Mouse (Mus musculus): ENCODE data around the gene Olfr695.
"Not testable (repeated sequence)": the region's sequence is repeated elsewhere in the genome, so short reads cannot be mapped to it uniquely, and the experiment has no call there.

The Olfr695 gene

GRCm38 (mm10) chr7:106716296-106716695 is at the start of gene Olfr695:
TSS of gene Olfr695 (minus strand) at chr7:106716396.
- in situ Hi-C loops (cut with MboI; ENCODE audit: low sequenced_read_pairs), result no loop called here

DNA sequence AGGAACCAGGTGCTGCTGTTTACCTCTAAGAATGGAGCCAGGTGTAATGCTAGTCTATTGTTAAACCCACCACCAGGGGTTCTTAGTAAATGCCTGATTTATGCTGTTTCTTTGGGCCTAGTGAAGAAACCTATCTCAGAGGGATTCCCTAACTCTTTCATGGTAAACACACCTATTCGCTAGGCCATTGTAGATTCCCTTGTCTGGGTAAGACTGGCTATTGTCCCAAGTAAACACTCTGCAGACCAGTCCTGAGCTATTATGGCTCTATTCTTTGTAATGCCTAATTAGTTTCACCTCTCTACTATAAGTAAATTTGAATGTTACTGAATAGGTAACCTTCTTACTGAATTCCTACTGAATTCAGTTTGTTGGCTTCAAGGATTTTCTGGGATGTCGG is 44.8 kb upstream of the Olfr695 start:
- in situ Hi-C loops (cut with MboI; ENCODE audit: low sequenced_read_pairs), result not testable (repeated sequence)

DNA sequence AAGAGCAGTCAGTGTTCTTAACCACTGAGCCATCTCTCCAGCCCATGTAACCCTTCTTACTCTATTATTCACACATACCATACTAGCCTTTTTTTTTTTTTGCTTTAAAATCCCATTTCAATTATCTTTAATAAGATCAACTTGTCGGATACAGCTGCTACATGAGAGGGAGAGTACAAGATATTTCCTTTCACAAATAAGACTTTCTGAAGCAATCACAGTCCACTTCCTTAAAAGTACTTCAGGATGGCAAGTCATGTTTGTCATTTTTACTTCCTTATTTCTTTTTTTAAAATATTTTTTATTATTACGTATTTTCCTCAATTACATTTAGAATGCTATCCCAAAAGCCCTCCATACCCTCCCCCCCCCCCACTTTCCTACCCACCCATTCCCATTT is 42.6 kb upstream of the Olfr695 start:
- in situ Hi-C loops (cut with MboI; ENCODE audit: low sequenced_read_pairs), result no loop called here

DNA sequence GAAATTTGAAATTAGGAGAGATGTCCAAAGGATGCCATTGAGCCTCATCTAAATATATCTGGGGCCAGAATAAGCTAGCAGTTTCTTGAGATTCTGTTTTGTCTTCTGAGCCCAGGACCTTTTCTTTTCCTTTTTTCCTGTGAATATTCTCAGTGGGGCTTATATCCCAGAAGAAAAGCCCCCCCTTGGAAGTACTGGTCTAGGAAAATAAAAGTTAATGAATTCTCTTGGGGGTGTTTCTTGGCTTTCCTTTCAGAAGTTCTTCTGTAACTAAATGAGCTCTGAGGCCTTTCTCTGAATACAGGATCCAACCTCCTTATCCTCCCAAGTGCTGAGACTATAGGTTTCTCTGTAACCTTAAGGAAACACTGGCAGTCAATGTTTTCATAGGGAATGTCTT is 39.1 kb upstream of the Olfr695 start, which contains the start of gene Olfr698:
TSS of gene Olfr698 (minus strand) at position 101 of the 400 bp plus-strand sequence.
- in situ Hi-C loops (cut with MboI; ENCODE audit: low sequenced_read_pairs), result no loop called here

DNA sequence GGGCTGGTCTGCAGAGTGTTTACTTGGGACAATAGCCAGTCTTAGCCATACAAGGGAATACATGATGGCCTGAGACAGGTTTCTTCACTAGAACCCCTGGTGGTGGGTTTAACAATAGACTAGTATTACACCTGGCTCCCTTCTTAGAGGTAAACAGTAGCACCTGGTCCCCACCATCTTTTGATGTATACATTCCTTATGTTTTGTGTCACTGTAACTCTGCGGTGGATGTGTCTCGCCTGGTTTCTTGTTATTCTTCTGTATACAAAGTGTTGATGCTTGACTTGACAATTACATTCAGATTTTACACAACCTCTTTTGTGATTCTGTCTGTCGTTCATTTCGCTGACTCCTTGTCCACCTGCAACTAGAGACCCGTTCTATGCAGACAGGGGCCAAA is 29.6 kb upstream of the Olfr695 start:
- in situ Hi-C loops (cut with MboI; ENCODE audit: low sequenced_read_pairs), result no loop called here

- in situ Hi-C loops (cut with MboI; ENCODE audit: low sequenced_read_pairs), result no loop called here
These were observed 26.1 kb upstream of the Olfr695 start, which contains the start of gene Olfr697 for GRCm38 (mm10) chr7:106742343-106742742. TSS of gene Olfr697 (minus strand) at chr7:106742443.

- in situ Hi-C loops (cut with MboI; ENCODE audit: low sequenced_read_pairs), result no loop called here
These were observed 20.8 kb upstream of the Olfr695 start for GRCm38 (mm10) chr7:106737028-106737427.

DNA sequence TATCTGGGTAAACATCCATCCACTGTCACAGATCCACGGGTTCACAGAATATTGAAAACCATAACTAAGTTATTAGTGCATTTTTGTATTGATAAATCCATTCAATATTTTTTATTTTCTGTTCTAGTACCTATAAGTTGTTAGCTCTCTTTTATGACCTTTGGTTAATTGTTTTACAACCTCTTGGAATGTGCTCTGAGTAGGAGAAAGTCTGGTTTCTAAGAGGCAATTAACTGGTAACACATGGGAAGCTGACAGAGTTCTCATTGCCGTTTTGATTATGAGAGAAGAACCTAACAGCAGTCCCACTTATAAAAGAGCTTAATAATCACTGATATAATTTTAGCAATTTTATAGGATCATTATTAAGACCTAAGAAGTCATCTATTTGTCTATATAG is 17.5 kb upstream of the Olfr695 start:
- in situ Hi-C loops (cut with MboI; ENCODE audit: low sequenced_read_pairs), result no loop called here

- in situ Hi-C loops (cut with MboI; ENCODE audit: low sequenced_read_pairs), result not testable (repeated sequence)
These were observed 9.5 kb upstream of the Olfr695 start for GRCm38 (mm10) chr7:106725654-106726053.

DNA sequence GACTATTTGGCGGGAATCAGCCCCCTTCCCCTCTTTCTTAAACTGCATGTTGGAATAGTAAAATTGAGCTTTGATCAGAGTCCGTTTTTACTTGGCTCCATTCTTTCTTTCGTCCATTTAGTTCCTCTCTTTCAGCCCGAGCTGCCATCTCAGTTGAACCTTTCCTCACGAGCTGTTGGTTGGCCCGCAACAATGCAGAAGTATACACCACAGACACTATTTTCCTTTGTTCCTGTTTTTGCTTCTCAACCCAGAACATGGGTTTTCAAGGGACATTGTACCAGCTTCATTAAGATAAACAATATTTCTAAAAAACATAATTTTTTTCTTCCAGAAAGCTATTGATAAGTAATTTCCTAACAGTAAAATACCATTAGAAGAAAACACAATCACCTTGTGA is 4.7 kb downstream of the Olfr695 start:
- in situ Hi-C loops (cut with MboI; ENCODE audit: low sequenced_read_pairs), result no loop called here

DNA sequence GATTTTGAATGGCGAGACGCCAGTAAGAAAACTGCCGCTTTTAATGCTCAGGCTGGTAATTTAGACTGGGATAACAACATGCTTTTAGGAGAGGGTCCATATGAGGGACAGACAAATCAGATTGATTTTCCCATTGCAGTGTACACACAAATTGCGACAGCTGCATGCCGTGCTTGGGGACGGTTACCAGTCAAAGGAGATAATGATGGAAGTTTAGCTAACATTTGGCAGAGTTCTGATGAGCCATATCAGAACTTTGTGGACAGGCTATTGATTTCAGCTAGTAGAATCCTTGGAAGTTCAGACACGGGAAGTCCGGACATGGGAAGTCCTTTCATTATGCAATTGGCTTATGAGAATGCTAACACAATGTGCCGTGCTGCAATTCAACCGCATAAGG is 8.5 kb downstream of the Olfr695 start:
- in situ Hi-C loops (cut with MboI; ENCODE audit: low sequenced_read_pairs), result not testable (repeated sequence)

- in situ Hi-C loops (cut with MboI; ENCODE audit: low sequenced_read_pairs), result no loop called here
These were observed 19.3 kb downstream of the Olfr695 start for GRCm38 (mm10) chr7:106696891-106697290.

- in situ Hi-C loops (cut with MboI; ENCODE audit: low sequenced_read_pairs), result no loop called here
These were observed 23.2 kb downstream of the Olfr695 start for GRCm38 (mm10) chr7:106692976-106693375.

GRCm38 (mm10) chr7:106691714-106692113 is 24.5 kb downstream of the Olfr695 start, which contains the start of gene Olfr694:
TSS of gene Olfr694 (minus strand) at chr7:106691814.
- in situ Hi-C loops (cut with MboI; ENCODE audit: low sequenced_read_pairs), result no loop called here

GRCm38 (mm10) chr7:106685382-106685781 is 30.8 kb downstream of the Olfr695 start:
- in situ Hi-C loops (cut with MboI; ENCODE audit: low sequenced_read_pairs), result no loop called here

GRCm38 (mm10) chr7:106680484-106680883 is 35.7 kb downstream of the Olfr695 start, which contains the start of gene Olfr693:
TSS of gene Olfr693 (minus strand) at chr7:106680584.
- in situ Hi-C loops (cut with MboI; ENCODE audit: low sequenced_read_pairs), result no loop called here

Data from CH12F3 (cell line).